Mouse (Mus musculus) cortical plate, adult 2 months (tissue): Measurements from ENCODE around the gene Ebf4. TPM values are rescaled to one million over a fixed set of nuclear protein-coding genes. Genes with fewer than 3 reads are reported as not detected.

Experiments
- H3K27ac ChIP-seq: fragments of 200-500 bp; 2 replicates; pipeline ENCODE4 v1.5.1; 2012; ENCODE audit warnings: low read length, control low read depth, inconsistent platforms; ENCODE audit not compliant: insufficient read depth
- H3K4me1 ChIP-seq: fragments of 200-500 bp; 2 replicates; pipeline ENCODE4 v1.6.1; 2011; ENCODE audit warnings: low read length; ENCODE audit not compliant: control insufficient read depth, insufficient read depth
- H3K4me3 ChIP-seq: fragments of 200-500 bp; 2 replicates; pipeline ENCODE4 v1.5.1; 2011; ENCODE audit warnings: mild to moderate bottlenecking, low read length, control low read depth; ENCODE audit not compliant: insufficient read depth
- CTCF ChIP-seq: fragments of 200-500 bp; IDR thresholded peaks from 2 replicates; pipeline ENCODE4 v1.5.1; 2011; ENCODE audit warnings: mild to moderate bottlenecking, control low read depth, low read length; ENCODE audit not compliant: insufficient read depth; ENCODE audit errors: extremely low read depth
- POLR2A ChIP-seq: fragments of 200-500 bp; IDR thresholded peaks from 2 replicates; pipeline ENCODE4 v1.6.1; 2011; ENCODE audit warnings: mild to moderate bottlenecking, low read length, control low read depth; ENCODE audit not compliant: insufficient read depth; ENCODE audit errors: extremely low read depth
- polyA plus RNA-seq: library from polyadenylated mRNA; depleted of rRNA; stranded (reverse); fragments of >200 nt; gene quantifications from 2 replicates; pipeline ENCODE4 v1.2.3, GENCODE M21; 2012; rRNA removed

Ebf4 gene
- polyA plus RNA-seq, 1 experiment, result 13.0 TPM

GRCm38 (mm10) chr2:130412775-130413174 lies 117.8 kb downstream of the Ebf4 start:
- H3K4me1 ChIP-seq, result no peaks in the 10 kb centered on the region
- TF ChIP-seq CTCF (no peak), POLR2A (no peak)
- no peak overlapping the region for H3K4me3 ChIP-seq
- no peak overlapping the region for H3K27ac ChIP-seq

- no peak overlapping the region for H3K27ac ChIP-seq
Observed at GRCm38 (mm10) chr2:130414094-130414856, 119.3 kb downstream of the Ebf4 start.

More at GRCm38 (mm10) chr2:130414094-130414856, 119.3 kb downstream of the Ebf4 start:
- no peaks in the 10 kb centered on the region for H3K4me1 ChIP-seq
- H3K4me3 ChIP-seq, result no peak overlapping the region
- no peak for TF ChIP-seq CTCF
- TF ChIP-seq POLR2A, result no peak

Other genes with a start within 250 kb of the Ebf4 start
- gene Tgm6, start 182.8 kb upstream of the Ebf4 start, polyA plus RNA-seq, result 0.17 TPM in 2 replicates
- 131 and 133 TPM in 2 replicates for gene Snrpb, start 115.8 kb upstream of the Ebf4 start, polyA plus RNA-seq
- gene Tmc2, start 100.0 kb upstream of the Ebf4 start, polyA plus RNA-seq, result not detected in 2 replicates
- 144 and 146 TPM in 2 replicates for gene Nop56, start 20.7 kb upstream of the Ebf4 start, polyA plus RNA-seq
- gene Idh3b, start 10.6 kb upstream of the Ebf4 start, polyA plus RNA-seq, result 353 and 375 TPM in 2 replicates
- 10.6 and 13.2 TPM in 2 replicates for gene Cpxm1, start 102.4 kb downstream of the Ebf4 start, polyA plus RNA-seq
- not detected in 2 replicates for gene Gm28372, start 110.1 kb downstream of the Ebf4 start, polyA plus RNA-seq
- gene 1700020A23Rik, start 110.1 kb downstream of the Ebf4 start, polyA plus RNA-seq, result not detected in 2 replicates
- gene Tmem239, start 111.3 kb downstream of the Ebf4 start, polyA plus RNA-seq, result not detected in 2 replicates
- gene Vps16, start 129.2 kb downstream of the Ebf4 start, polyA plus RNA-seq, result 101 and 118 TPM in 2 replicates
- 24.6 and 27.9 TPM in 2 replicates for gene Pced1a, start 129.5 kb downstream of the Ebf4 start, polyA plus RNA-seq
- gene Ptpra, start 155.1 kb downstream of the Ebf4 start, polyA plus RNA-seq, result 156 and 166 TPM in 2 replicates